Mouse (Mus musculus): ENCODE measurements around the gene Atp13a2. TPM values are rescaled to one million over a fixed set of nuclear protein-coding genes. Genes with fewer than 3 reads are reported as not detected.

The Atp13a2 gene
- polyA plus RNA-seq, 1 experiment from 2014 or later, result 30.6 TPM

- ATAC-seq (replicated peaks; ENCODE audit: low FRiP score, low read depth), result no peak
- H3K36me3 ChIP-seq (ENCODE audit: insufficient read depth, low read length), result peaks cover 4% of the 10 kb centered on the region; the same call in 1 of the 2 replicates
- no peaks in the 10 kb centered on the region for H3K27me3 ChIP-seq (ENCODE audit: insufficient read depth, low read length)
- H3K4me2 ChIP-seq (ENCODE audit: low read length), result peak overlapping the region; percentile 90
- H3K4me3 ChIP-seq (replicated peaks; ENCODE audit: low read depth, low read length), result peak overlapping the region; percentile 84
- peak overlapping the region; percentile 89 for H3K27ac ChIP-seq
- H3K9ac ChIP-seq (ENCODE audit: low read depth, low read length), result peak overlapping the region; percentile 94
- no peaks in the 10 kb centered on the region for H3K9me3 ChIP-seq (replicated peaks; ENCODE audit: low read length)
- peaks cover 9% of the 10 kb centered on the region for H3K4me1 ChIP-seq (replicated peaks; ENCODE audit: insufficient read depth, low read length)
- TF ChIP-seq CTCF (IDR thresholded peaks at IDR 0.05; ENCODE audit: low read depth), result no peak
- WGBS, result under 1% methylated on average over 38 of the region's 38 CpGs
- no peak for DNase-seq (ENCODE audit: low spot score)
These were observed 25.0 kb upstream of the Atp13a2 start for GRCm38 (mm10) chr4:140961467-140962206.

GRCm38 (mm10) chr4:140962207-140962909 lies 24.3 kb upstream of the Atp13a2 start:
- 66% methylated on average over 8 of the region's 8 CpGs for WGBS
- Histone ChIP-seq H3K4me2 (ENCODE audit: low read length) (peak overlapping the region; percentile 90), H3K27ac (peak overlapping the region; percentile 89), H3K4me1 (replicated peaks; ENCODE audit: insufficient read depth, low read length) (peaks cover 9% of the 10 kb centered on the region), H3K4me3 (replicated peaks; ENCODE audit: low read depth, low read length) (peak overlapping the region; percentile 84), H3K9ac (ENCODE audit: low read depth, low read length) (peak overlapping the region; percentile 94), H3K27me3 (ENCODE audit: insufficient read depth, low read length) (no peaks in the 10 kb centered on the region), H3K36me3 (ENCODE audit: insufficient read depth, low read length) (peaks cover 10% of the 10 kb centered on the region; the same call in 1 of the 2 replicates), H3K9me3 (replicated peaks; ENCODE audit: low read length) (no peaks in the 10 kb centered on the region)
- ATAC-seq (replicated peaks; ENCODE audit: low FRiP score, low read depth) (no peak), DNase-seq (ENCODE audit: low spot score) (no peak)
- TF ChIP-seq CTCF (IDR thresholded peaks at IDR 0.05; ENCODE audit: low read depth), result no peak

DNA sequence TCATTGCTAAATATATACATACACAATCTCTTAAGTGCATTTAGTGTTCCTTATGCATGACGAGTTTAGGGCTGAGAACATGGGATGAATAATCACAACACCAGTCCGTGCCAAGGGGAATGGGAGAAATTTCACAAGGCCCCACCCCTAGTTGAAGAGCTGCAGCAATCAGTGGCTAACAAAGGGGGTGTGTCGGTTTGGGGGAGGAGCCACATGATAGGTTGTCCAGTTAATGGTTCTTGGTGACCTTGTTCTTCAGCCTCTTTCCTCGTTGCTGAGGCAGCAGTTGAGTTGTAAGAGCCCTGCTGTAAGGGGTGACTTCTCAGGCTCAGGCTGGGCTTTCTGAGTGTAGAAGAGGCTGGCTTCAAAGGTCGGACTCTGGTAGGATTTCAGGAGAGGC lies 23.7 kb upstream of the Atp13a2 start:
- DNase-seq (ENCODE audit: low spot score), result peak; percentile 83
- ATAC-seq (replicated peaks; ENCODE audit: low FRiP score, low read depth), result peak; percentile 45
- Histone ChIP-seq H3K27me3 (ENCODE audit: insufficient read depth, low read length) (no peaks in the 10 kb centered on the region), H3K9me3 (replicated peaks; ENCODE audit: low read length) (no peaks in the 10 kb centered on the region), H3K27ac (peak overlapping the region; percentile 83), H3K4me2 (ENCODE audit: low read length) (peak overlapping the region; percentile 90; the same call in 1 of the 2 replicates), H3K4me1 (replicated peaks; ENCODE audit: insufficient read depth, low read length) (peaks cover 9% of the 10 kb centered on the region), H3K36me3 (ENCODE audit: insufficient read depth, low read length) (peaks cover 15% of the 10 kb centered on the region; the same call in 1 of the 2 replicates), H3K4me3 (replicated peaks; ENCODE audit: low read depth, low read length) (no peak overlapping the region), H3K9ac (ENCODE audit: low read depth, low read length) (no peak overlapping the region)
- WGBS, result 15% methylated on average over 5 of the region's 5 CpGs
- TF ChIP-seq CTCF (IDR thresholded peaks at IDR 0.05; ENCODE audit: low read depth), result no peak

DNA sequence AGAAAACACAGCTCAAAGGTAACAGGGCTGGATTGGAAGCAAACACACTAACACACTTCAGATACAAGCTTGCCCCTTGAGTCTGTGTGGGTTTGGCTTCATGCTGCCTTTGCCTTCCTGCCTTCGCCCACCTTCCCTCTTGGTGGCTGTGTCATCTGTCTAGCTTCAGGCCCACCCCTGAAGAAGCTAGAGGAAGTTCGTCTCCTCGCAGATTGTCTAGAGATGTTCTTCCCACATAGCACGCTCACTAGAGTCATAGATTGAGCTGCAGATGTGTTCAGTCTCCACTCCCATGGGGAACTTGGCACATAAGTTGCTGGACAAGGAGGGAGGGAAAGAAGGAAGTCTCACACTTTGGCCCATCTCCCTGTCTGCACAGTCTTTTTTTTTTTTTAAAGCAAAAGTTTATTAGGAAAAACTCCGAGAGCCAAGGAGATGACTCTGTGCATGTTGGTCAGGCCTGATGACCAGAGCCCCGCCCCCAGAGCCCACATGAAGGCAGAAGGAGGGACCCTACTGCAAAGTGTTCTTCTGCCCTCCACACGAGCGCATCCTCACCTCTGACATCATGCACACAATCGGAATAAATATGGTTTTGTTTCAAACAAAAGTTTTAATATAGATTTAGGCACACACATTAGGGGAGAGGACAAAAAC lies 22.6 kb upstream of the Atp13a2 start:
- H3K27ac ChIP-seq, result peak overlapping the region; percentile 83
- TF ChIP-seq CTCF (IDR thresholded peaks at IDR 0.05; ENCODE audit: low read depth), result no peak

DNA sequence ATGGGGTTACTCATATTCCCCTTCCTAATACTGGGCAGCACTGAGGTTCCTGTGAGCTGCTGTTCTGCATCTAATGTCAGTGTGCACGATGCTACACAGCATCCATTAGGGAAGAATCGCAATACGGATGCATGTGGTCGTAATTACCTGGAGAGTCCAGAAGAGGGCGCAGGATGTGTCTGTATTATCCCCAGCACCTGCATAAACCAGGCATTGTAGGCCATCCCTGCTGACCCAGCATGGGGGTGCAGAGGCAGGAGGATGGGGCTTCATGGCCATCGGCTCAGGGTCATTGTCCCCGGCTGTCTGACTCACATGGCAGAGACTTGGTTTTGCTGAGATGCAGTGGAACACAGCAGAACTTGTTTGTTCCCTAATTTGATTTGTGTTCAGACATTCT lies 22.1 kb upstream of the Atp13a2 start:
- no peak overlapping the region for H3K4me3 ChIP-seq (replicated peaks; ENCODE audit: low read depth, low read length)
- ATAC-seq (replicated peaks; ENCODE audit: low FRiP score, low read depth) (no peak), DNase-seq (ENCODE audit: low spot score) (peak; percentile 88)
- no peak overlapping the region for H3K4me2 ChIP-seq (ENCODE audit: low read length)
- peak; percentile 89 for TF ChIP-seq CTCF (IDR thresholded peaks at IDR 0.05; ENCODE audit: low read depth)
- H3K9me3 ChIP-seq (replicated peaks; ENCODE audit: low read length), result no peaks in the 10 kb centered on the region
- H3K4me1 ChIP-seq (replicated peaks; ENCODE audit: insufficient read depth, low read length), result peaks cover 9% of the 10 kb centered on the region
- 17% methylated on average over 7 of the region's 7 CpGs for WGBS
- H3K27me3 ChIP-seq (ENCODE audit: insufficient read depth, low read length), result no peaks in the 10 kb centered on the region
- peaks cover 19% of the 10 kb centered on the region; the same call in 1 of the 2 replicates for H3K36me3 ChIP-seq (ENCODE audit: insufficient read depth, low read length)
- H3K27ac ChIP-seq, result peak overlapping the region; percentile 83; the same call in 1 of the 2 replicates
- H3K9ac ChIP-seq (ENCODE audit: low read depth, low read length), result no peak overlapping the region

More for the DNA sequence above, 22.6 kb upstream of the Atp13a2 start:
- H3K9me3 ChIP-seq (replicated peaks; ENCODE audit: low read length), result no peaks in the 10 kb centered on the region
- no peaks in the 10 kb centered on the region for H3K27me3 ChIP-seq (ENCODE audit: insufficient read depth, low read length)
- 77% methylated on average over 9 of the region's 9 CpGs for WGBS
- H3K36me3 ChIP-seq (ENCODE audit: insufficient read depth, low read length), result peaks cover 19% of the 10 kb centered on the region; the same call in 1 of the 2 replicates
- H3K4me1 ChIP-seq (replicated peaks; ENCODE audit: insufficient read depth, low read length), result peaks cover 9% of the 10 kb centered on the region
- DNase-seq (ENCODE audit: low spot score), result no peak
- H3K4me2 ChIP-seq (ENCODE audit: low read length), result no peak overlapping the region
- no peak for ATAC-seq (replicated peaks; ENCODE audit: low FRiP score, low read depth)
- H3K9ac ChIP-seq (ENCODE audit: low read depth, low read length), result no peak overlapping the region
- H3K4me3 ChIP-seq (replicated peaks; ENCODE audit: low read depth, low read length), result no peak overlapping the region
